Mouse (Mus musculus) cerebellum, adult 8-10 months (tissue): Measurements from ENCODE around the gene Notch4.
A peak's percentile ranks its signal among the peaks of the same experiment; 100 is the strongest.

Source experiments
- DNase-seq: peaks from one replicate; pipeline ENCODE4 v3.0.0; 2022

The Notch4 gene

GRCm38 (mm10) chr17:34572361-34572760, 8.3 kb downstream of the Notch4 start:
- DNase-seq: no peak

GRCm38 (mm10) chr17:34576577-34576976, 12.5 kb downstream of the Notch4 start:
- no peak for DNase-seq

GRCm38 (mm10) chr17:34578070-34578469, 14.0 kb downstream of the Notch4 start:
- DNase-seq: no peak

- DNase-seq: no peak
Measured at GRCm38 (mm10) chr17:34582528-34582927, 18.5 kb downstream of the Notch4 start.

GRCm38 (mm10) chr17:34583397-34583796, 19.3 kb downstream of the Notch4 start:
- DNase-seq: peak; percentile 27

GRCm38 (mm10) chr17:34583819-34584218, 19.8 kb downstream of the Notch4 start:
- no peak for DNase-seq

GRCm38 (mm10) chr17:34585121-34585520, 21.1 kb downstream of the Notch4 start:
- DNase-seq: peak; percentile 18

- DNase-seq: no peak
Measured at GRCm38 (mm10) chr17:34585877-34586771, 22.1 kb downstream of the Notch4 start.

GRCm38 (mm10) chr17:34586796-34587422, 22.8 kb downstream of the Notch4 start:
- peak; percentile 86 for DNase-seq

- DNase-seq: peak; percentile 98
Measured at GRCm38 (mm10) chr17:34587423-34587811, 23.3 kb downstream of the Notch4 start.

GRCm38 (mm10) chr17:34587814-34588213, 23.7 kb downstream of the Notch4 start:
- DNase-seq: no peak

- DNase-seq: peak; percentile 19
Measured at GRCm38 (mm10) chr17:34588767-34589166, 24.7 kb downstream of the Notch4 start.

GRCm38 (mm10) chr17:34589206-34589605, 25.1 kb downstream of the Notch4 start:
- peak; percentile 11 for DNase-seq

GRCm38 (mm10) chr17:34589681-34590101, 25.6 kb downstream of the Notch4 start, which contains the start of gene Gpsm3:
Gene Gpsm3, plus strand, starts transcription at chr17:34589806.
- peak; percentile 33 for DNase-seq

GRCm38 (mm10) chr17:34590154-34590987, 26.3 kb downstream of the Notch4 start:
- DNase-seq: peak; percentile 41

- peak; percentile 34 for DNase-seq
Measured at GRCm38 (mm10) chr17:34591029-34591993, 27.2 kb downstream of the Notch4 start, which contains the start of gene Pbx2. Gene Pbx2, plus strand, starts transcription at chr17:34591266.

- DNase-seq: peak; percentile 82
Measured at GRCm38 (mm10) chr17:34591994-34592375, 27.9 kb downstream of the Notch4 start.

- peak; percentile 59 for DNase-seq
Measured at GRCm38 (mm10) chr17:34592581-34593549, 28.8 kb downstream of the Notch4 start.

GRCm38 (mm10) chr17:34593752-34594525, 29.9 kb downstream of the Notch4 start:
- peak; percentile 29 for DNase-seq

- DNase-seq: no peak
Measured at GRCm38 (mm10) chr17:34596098-34596497, 32.0 kb downstream of the Notch4 start.
